Mouse (Mus musculus): Measurements from ENCODE around the gene Trim68. TPM values are rescaled to one million over a fixed set of nuclear protein-coding genes. Genes with fewer than 3 reads are reported as not detected.
"Not testable (repeated sequence)": the region's sequence is repeated elsewhere in the genome, so short reads cannot be mapped to it uniquely, and the experiment has no call there.

Gene Trim68
- polyA plus RNA-seq, 1 experiment from 2014 or later: 9.6 TPM

DNA sequence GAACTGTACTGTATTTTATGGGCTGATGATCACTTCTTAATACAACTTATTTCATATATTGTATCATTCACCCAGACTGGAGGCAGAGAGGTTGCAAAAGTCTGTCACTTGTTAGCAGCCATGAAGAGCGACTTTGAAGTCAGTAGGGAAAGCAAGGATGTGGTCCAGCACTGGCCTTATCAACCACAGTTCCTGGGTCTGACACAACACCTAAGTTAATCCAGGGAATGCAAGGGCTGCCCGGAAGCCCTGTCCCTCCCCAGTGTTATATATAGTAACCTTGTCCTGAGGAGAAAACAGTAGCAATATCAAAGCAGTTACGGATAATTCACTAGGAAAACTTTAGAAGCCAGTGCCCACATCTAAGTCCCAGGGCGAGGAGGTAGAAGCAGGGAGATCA, 42.2 kb downstream of the Trim68 start:
- not testable (repeated sequence) for H3K27me3 ChIP-seq; H3K4me1 ChIP-seq; H3K4me2 ChIP-seq (replicated peaks); H3K27ac ChIP-seq; H3K4me3 ChIP-seq; H3K36me3 ChIP-seq; H3K9ac ChIP-seq; H3K9me3 ChIP-seq (replicated peaks); ATAC-seq (ENCODE audit: low FRiP score)
- WGBS: 81% methylated on average over 4 of the region's 4 CpGs

DNA sequence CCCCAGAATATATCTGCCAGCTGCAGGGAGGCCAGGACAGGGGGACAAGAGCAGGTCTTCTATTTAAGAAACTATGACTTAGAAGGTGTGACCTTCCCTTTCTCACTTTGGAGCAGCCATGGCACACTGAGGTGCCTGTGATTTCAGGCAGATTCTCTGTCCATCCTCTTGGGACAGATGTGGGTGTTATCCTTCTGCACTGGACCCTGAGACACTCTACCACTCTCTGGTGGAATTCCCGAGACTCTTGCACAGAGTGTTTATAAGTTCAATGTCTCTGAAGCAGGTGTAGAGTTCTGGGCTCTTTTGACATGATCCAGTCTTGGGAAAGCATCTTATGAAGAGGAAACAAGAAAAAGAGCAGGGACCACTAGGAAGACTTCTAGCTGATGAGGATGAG, 49.0 kb downstream of the Trim68 start, which contains the start of gene Olfr554:
TSS of gene Olfr554 (plus strand) at position 301 of the 400 bp plus-strand sequence.
- H3K9me3 ChIP-seq (replicated peaks): no peaks in the 10 kb centered on the region
- no peak within 1 kb of the TSS for H3K4me3 ChIP-seq
- no peaks in the 10 kb centered on the region for H3K27me3 ChIP-seq
- no peaks in the 10 kb centered on the region for H3K36me3 ChIP-seq
- no peak for ATAC-seq (ENCODE audit: low FRiP score)
- H3K4me2 ChIP-seq (replicated peaks): no peak within 1 kb of the TSS
- no peak within 1 kb of the TSS for H3K27ac ChIP-seq
- WGBS: 75% methylated on average over 1 of the region's 1 CpGs
- H3K4me1 ChIP-seq: no peaks in the 10 kb centered on the region
- no peak within 1 kb of the TSS for H3K9ac ChIP-seq

DNA sequence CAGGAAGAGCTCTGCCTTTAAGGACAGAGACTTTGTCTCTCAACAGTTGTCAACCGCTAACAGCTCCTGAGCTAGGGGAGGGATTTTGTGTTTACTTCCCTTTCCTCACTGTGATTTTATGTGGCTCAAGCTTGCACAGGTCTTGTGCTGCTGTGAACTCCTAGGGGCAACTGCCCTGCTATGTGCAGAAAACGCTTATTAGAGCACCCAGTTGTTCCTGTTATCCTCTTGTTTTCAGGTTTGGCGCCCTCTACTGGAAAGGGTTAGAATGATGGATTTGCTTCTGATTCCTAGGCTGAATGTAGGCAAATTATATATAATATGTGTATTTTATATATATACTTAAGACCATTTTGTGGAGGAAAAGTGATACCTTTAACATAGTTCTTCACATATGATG, 50.5 kb downstream of the Trim68 start:
- no peaks in the 10 kb centered on the region for H3K4me1 ChIP-seq
- H3K9ac ChIP-seq: no peak overlapping the region
- H3K36me3 ChIP-seq: no peaks in the 10 kb centered on the region
- H3K4me3 ChIP-seq: no peak overlapping the region
- no peaks in the 10 kb centered on the region for H3K27me3 ChIP-seq
- no peak overlapping the region for H3K27ac ChIP-seq
- ATAC-seq (ENCODE audit: low FRiP score): no peak
- H3K4me2 ChIP-seq (replicated peaks): no peak overlapping the region
- no peaks in the 10 kb centered on the region for H3K9me3 ChIP-seq (replicated peaks)
- 37% methylated on average over 3 of the region's 3 CpGs for WGBS

Other genes with a start within 250 kb of the Trim68 start
- gene Rrm1, start 245.6 kb downstream of the Trim68 start, polyA plus RNA-seq (2016; fragmentation: Nextera tagmentation; extraction: Ambion mirVana): 114 and 116 TPM in 2 replicates
- 0.31 and 0.55 TPM in 2 replicates for gene Olfr543, start 205.6 kb downstream of the Trim68 start, polyA plus RNA-seq (2016; fragmentation: Nextera tagmentation; extraction: Ambion mirVana)
- 0.15 and 0.20 TPM in 2 replicates for gene Olfr544, start 199.0 kb downstream of the Trim68 start, polyA plus RNA-seq (2016; fragmentation: Nextera tagmentation; extraction: Ambion mirVana)
- 0.17 and 0.22 TPM in 2 replicates for gene Olfr545, start 187.8 kb downstream of the Trim68 start, polyA plus RNA-seq (2016; fragmentation: Nextera tagmentation; extraction: Ambion mirVana)
- gene Olfr547, start 152.6 kb downstream of the Trim68 start, polyA plus RNA-seq (2016; fragmentation: Nextera tagmentation; extraction: Ambion mirVana): not detected in 2 replicates
- gene Olfr548-ps1, start 146.4 kb downstream of the Trim68 start, polyA plus RNA-seq (2016; fragmentation: Nextera tagmentation; extraction: Ambion mirVana): not detected in 2 replicates
- not detected in 2 replicates for gene Olfr549, start 137.5 kb downstream of the Trim68 start, polyA plus RNA-seq (2016; fragmentation: Nextera tagmentation; extraction: Ambion mirVana)
- 0.26 and 0.41 TPM in 2 replicates for gene Trim21, start 121.8 kb downstream of the Trim68 start, polyA plus RNA-seq (2016; fragmentation: Nextera tagmentation; extraction: Ambion mirVana)
- not detected in 2 replicates for gene Olfr550, start 115.9 kb downstream of the Trim68 start, polyA plus RNA-seq (2016; fragmentation: Nextera tagmentation; extraction: Ambion mirVana)
- not detected in 2 replicates for gene Olfr551, start 95.4 kb downstream of the Trim68 start, polyA plus RNA-seq (2016; fragmentation: Nextera tagmentation; extraction: Ambion mirVana)
- not detected in 2 replicates for gene Olfr552, start 89.6 kb downstream of the Trim68 start, polyA plus RNA-seq (2016; fragmentation: Nextera tagmentation; extraction: Ambion mirVana)
- not detected in 2 replicates for gene Olfr553, start 69.1 kb downstream of the Trim68 start, polyA plus RNA-seq (2016; fragmentation: Nextera tagmentation; extraction: Ambion mirVana)
- gene Olfr554, start 48.9 kb downstream of the Trim68 start, polyA plus RNA-seq (2016; fragmentation: Nextera tagmentation; extraction: Ambion mirVana): not detected in 2 replicates
- gene Olfr555, start 28.5 kb downstream of the Trim68 start, polyA plus RNA-seq (2016; fragmentation: Nextera tagmentation; extraction: Ambion mirVana): not detected in 2 replicates
- not detected in 2 replicates for gene Olfr556, start 22.4 kb downstream of the Trim68 start, polyA plus RNA-seq (2016; fragmentation: Nextera tagmentation; extraction: Ambion mirVana)
- not detected in 2 replicates for gene Olfr557, start 8.6 kb upstream of the Trim68 start, polyA plus RNA-seq (2016; fragmentation: Nextera tagmentation; extraction: Ambion mirVana)
- gene Olfr558, start 14.9 kb upstream of the Trim68 start, polyA plus RNA-seq (2016; fragmentation: Nextera tagmentation; extraction: Ambion mirVana): 0.18 and 0.48 TPM in 2 replicates
- gene Olfr33, start 31.7 kb upstream of the Trim68 start, polyA plus RNA-seq (2016; fragmentation: Nextera tagmentation; extraction: Ambion mirVana): not detected in 2 replicates
- gene Olfr559, start 40.2 kb upstream of the Trim68 start, polyA plus RNA-seq (2016; fragmentation: Nextera tagmentation; extraction: Ambion mirVana): not detected in 2 replicates
- gene Olfr560, start 72.0 kb upstream of the Trim68 start, polyA plus RNA-seq (2016; fragmentation: Nextera tagmentation; extraction: Ambion mirVana): not detected in 2 replicates
- 0.10 and 0.13 TPM in 2 replicates for gene Olfr78, start 72.1 kb upstream of the Trim68 start, polyA plus RNA-seq (2016; fragmentation: Nextera tagmentation; extraction: Ambion mirVana)
- gene Olfr561, start 83.9 kb upstream of the Trim68 start, polyA plus RNA-seq (2016; fragmentation: Nextera tagmentation; extraction: Ambion mirVana): not detected in 2 replicates
- gene Olfr564, start 116.2 kb upstream of the Trim68 start, polyA plus RNA-seq (2016; fragmentation: Nextera tagmentation; extraction: Ambion mirVana): not detected in 2 replicates
- gene Olfr566, start 171.4 kb upstream of the Trim68 start, polyA plus RNA-seq (2016; fragmentation: Nextera tagmentation; extraction: Ambion mirVana): not detected in 2 replicates
- not detected in 2 replicates for gene Olfr568, start 189.8 kb upstream of the Trim68 start, polyA plus RNA-seq (2016; fragmentation: Nextera tagmentation; extraction: Ambion mirVana)
- gene Olfr569, start 203.6 kb upstream of the Trim68 start, polyA plus RNA-seq (2016; fragmentation: Nextera tagmentation; extraction: Ambion mirVana): not detected in 2 replicates
- gene Olfr570, start 207.2 kb upstream of the Trim68 start, polyA plus RNA-seq (2016; fragmentation: Nextera tagmentation; extraction: Ambion mirVana): not detected in 2 replicates
- gene Olfr571, start 230.2 kb upstream of the Trim68 start, polyA plus RNA-seq (2016; fragmentation: Nextera tagmentation; extraction: Ambion mirVana): not detected in 2 replicates
- not detected in 2 replicates for gene Olfr572, start 237.1 kb upstream of the Trim68 start, polyA plus RNA-seq (2016; fragmentation: Nextera tagmentation; extraction: Ambion mirVana)